Mouse (Mus musculus) forebrain, embryonic 15.5 days (tissue): Measurements from ENCODE around the gene Aagab. TPM values are rescaled to one million over a fixed set of nuclear protein-coding genes. Genes with fewer than 3 reads are reported as not detected.

Experiments used
- ATAC-seq: fragments of 200-750 bp; cut with Nextera tagmentation; replicated peaks from 2 replicates; pipeline ENCODE4 v1.8.0; 2017; ENCODE audit warnings: mild to moderate bottlenecking, moderate TSS enrichment, moderate library complexity
- H3K27ac ChIP-seq: fragments of 300-500 bp; sonication (generic); replicated peaks from 2 replicates; pipeline ENCODE4 v1.5.1; 2015; ENCODE audit warnings: mild to moderate bottlenecking, inconsistent platforms
- H3K27me3 ChIP-seq: fragments of 300-500 bp; sonication (generic); 2 replicates; pipeline ENCODE4 v1.6.1; 2015; ENCODE audit warnings: inconsistent platforms
- H3K36me3 ChIP-seq: fragments of 300-500 bp; sonication (generic); 2 replicates; pipeline ENCODE4 v1.6.1; 2015; ENCODE audit warnings: mild to moderate bottlenecking, inconsistent platforms
- H3K4me1 ChIP-seq: fragments of 300-500 bp; sonication (generic); 2 replicates; pipeline ENCODE4 v1.6.1; 2015; ENCODE audit warnings: inconsistent platforms
- H3K4me2 ChIP-seq: fragments of 300-500 bp; sonication (generic); replicated peaks from 2 replicates; pipeline ENCODE4 v1.6.1; 2015; ENCODE audit warnings: mild to moderate bottlenecking, inconsistent platforms
- H3K4me3 ChIP-seq: fragments of 300-500 bp; sonication (generic); 2 replicates; pipeline ENCODE4 v1.5.1; 2015; ENCODE audit warnings: mild to moderate bottlenecking, inconsistent platforms
- H3K9ac ChIP-seq: fragments of 300-500 bp; sonication (generic); replicated peaks from 2 replicates; pipeline ENCODE4 v1.6.1; 2015; ENCODE audit warnings: mild to moderate bottlenecking, inconsistent platforms
- H3K9me3 ChIP-seq: fragments of 300-500 bp; sonication (generic); 2 replicates; pipeline ENCODE4 v1.6.1; 2016; ENCODE audit warnings: inconsistent platforms
- WGBS: fragments of 180-500 bp; shearing (Covaris S2); methylation state at CpG from one replicate; pipeline ENCODE4 v1.1.7; 2015; ENCODE audit warnings: mixed read lengths; 5-methylcytosine and 5-hydroxymethylcytosine counted together
- polyA plus RNA-seq: library from polyadenylated mRNA; unstranded; fragments of >200 nt; fragmentation: Nextera tagmentation; extraction: Ambion mirVana; gene quantifications from 2 replicates; pipeline ENCODE4 v1.2.1, GENCODE M21; 2015

Aagab gene
- polyA plus RNA-seq, 1 experiment from 2014 or later = 56.6 TPM

DNA sequence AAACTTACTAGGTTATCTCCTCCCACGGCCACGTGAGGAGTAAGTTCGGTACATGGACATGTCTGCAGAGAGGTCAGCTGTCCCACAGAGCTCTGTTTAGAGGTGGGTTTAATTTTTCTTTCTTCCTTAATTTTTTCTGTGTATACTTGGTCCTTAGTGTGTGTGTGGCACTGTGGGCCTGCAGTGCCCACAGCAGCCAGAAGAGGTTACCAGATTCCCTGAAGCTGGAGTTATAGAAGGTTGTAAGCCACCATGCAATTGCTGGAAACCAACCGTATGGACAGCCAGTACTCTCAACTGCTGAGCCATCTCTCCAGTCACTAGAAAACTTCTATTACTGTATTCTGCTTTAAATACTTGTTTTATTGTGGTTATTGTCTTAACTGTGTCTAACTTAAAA is 29.6 kb downstream of the Aagab start:
- Histone ChIP-seq H3K4me2 (no peak overlapping the region), H3K36me3 (peaks cover 7% of the 10 kb centered on the region; the same call in 1 of the 2 replicates), H3K9me3 (no peaks in the 10 kb centered on the region), H3K4me1 (peaks cover 13% of the 10 kb centered on the region), H3K27ac (no peak overlapping the region), H3K9ac (no peak overlapping the region), H3K27me3 (no peaks in the 10 kb centered on the region), H3K4me3 (no peak overlapping the region)
- 75% methylated on average over 4 of the region's 4 CpGs for WGBS
- ATAC-seq = no peak

GRCm38 (mm10) chr9:63632924-63633323 is 30.5 kb downstream of the Aagab start:
- ATAC-seq = no peak
- no peaks in the 10 kb centered on the region for H3K9me3 ChIP-seq
- H3K9ac ChIP-seq = no peak overlapping the region
- peaks cover 9% of the 10 kb centered on the region; the same call in 1 of the 2 replicates for H3K36me3 ChIP-seq
- H3K27ac ChIP-seq = no peak overlapping the region
- H3K4me1 ChIP-seq = peaks cover 13% of the 10 kb centered on the region
- no peak overlapping the region for H3K4me2 ChIP-seq
- H3K4me3 ChIP-seq = no peak overlapping the region
- 18% methylated on average over 11 of the region's 11 CpGs for WGBS
- H3K27me3 ChIP-seq = no peaks in the 10 kb centered on the region

- Histone ChIP-seq H3K4me2 (no peak overlapping the region), H3K27me3 (no peaks in the 10 kb centered on the region), H3K4me1 (peaks cover 13% of the 10 kb centered on the region), H3K27ac (no peak overlapping the region), H3K9me3 (no peaks in the 10 kb centered on the region), H3K4me3 (no peak overlapping the region), H3K36me3 (peaks cover 9% of the 10 kb centered on the region; the same call in 1 of the 2 replicates), H3K9ac (no peak overlapping the region)
- no peak for ATAC-seq
- WGBS = 48% methylated on average over 7 of the region's 7 CpGs
These were observed 30.9 kb downstream of the Aagab start for GRCm38 (mm10) chr9:63633334-63633733.

GRCm38 (mm10) chr9:63636113-63636512 is 33.7 kb downstream of the Aagab start:
- ATAC-seq = no peak
- H3K4me2 ChIP-seq = no peak overlapping the region
- no peaks in the 10 kb centered on the region for H3K9me3 ChIP-seq
- H3K27me3 ChIP-seq = no peaks in the 10 kb centered on the region
- peaks cover 4% of the 10 kb centered on the region; the same call in 1 of the 2 replicates for H3K36me3 ChIP-seq
- H3K4me3 ChIP-seq = no peak overlapping the region
- H3K27ac ChIP-seq = no peak overlapping the region
- no peak overlapping the region for H3K9ac ChIP-seq
- H3K4me1 ChIP-seq = peaks cover 13% of the 10 kb centered on the region
- WGBS = 58% methylated on average over 7 of the region's 7 CpGs

DNA sequence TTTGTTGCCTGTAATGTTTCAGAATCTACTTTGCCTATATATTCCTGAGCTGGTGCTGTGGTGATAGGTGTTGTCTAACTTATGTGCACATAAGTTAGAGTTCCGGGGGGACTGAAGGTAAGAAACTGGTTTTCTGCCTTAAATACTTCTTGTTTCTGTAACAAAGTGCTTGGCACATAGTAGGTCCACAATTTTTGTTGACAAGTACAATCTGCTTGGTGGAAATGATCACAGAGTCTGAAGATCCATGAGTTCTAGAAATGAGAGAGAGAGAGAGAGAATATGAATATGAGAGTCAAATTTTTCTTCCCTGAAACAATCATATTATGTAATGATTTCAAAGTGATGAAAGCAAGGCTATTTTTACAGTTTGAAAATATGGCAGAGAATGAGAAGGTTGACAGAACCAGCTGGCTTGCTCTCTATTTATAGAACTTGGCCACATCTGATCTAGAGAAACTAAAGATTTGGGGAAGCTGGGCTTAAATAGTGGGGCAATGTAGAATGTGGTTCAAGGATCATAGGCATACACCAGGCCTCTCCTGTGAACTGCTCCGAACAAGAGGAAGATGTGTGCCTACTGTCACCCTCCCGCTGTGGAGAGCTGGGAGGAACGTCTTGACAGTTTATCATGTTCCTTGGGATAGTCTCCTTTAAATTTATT is 39.7 kb downstream of the Aagab start:
- 91% methylated on average over 4 of the region's 4 CpGs for WGBS
- Histone ChIP-seq H3K4me2 (no peak overlapping the region), H3K27me3 (no peaks in the 10 kb centered on the region), H3K27ac (no peak overlapping the region), H3K9me3 (no peaks in the 10 kb centered on the region), H3K9ac (no peak overlapping the region), H3K36me3 (peaks cover 6% of the 10 kb centered on the region), H3K4me1 (no peaks in the 10 kb centered on the region), H3K4me3 (no peak overlapping the region)
- ATAC-seq = no peak

DNA sequence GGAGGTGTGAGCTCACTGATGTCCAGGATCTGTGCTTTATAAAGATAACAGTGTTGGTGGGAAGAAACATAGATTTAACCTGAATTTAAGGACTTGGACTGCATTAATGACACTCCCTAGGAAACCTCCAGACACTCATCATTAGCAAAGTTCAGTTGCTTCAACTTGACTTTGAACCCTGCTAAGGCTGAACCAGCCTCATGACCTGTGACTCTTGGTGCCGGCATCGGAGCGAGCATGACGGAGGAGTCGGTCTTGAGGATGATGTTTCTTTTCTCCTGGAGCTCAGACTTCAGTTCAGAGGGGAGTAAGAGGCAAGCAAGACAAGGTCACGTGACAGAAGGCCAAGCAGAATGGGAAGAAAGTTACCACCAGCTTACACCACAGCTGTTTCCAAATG is 41.6 kb downstream of the Aagab start:
- H3K27me3 ChIP-seq = no peaks in the 10 kb centered on the region
- no peak overlapping the region for H3K4me3 ChIP-seq
- H3K4me1 ChIP-seq = no peaks in the 10 kb centered on the region
- H3K9ac ChIP-seq = no peak overlapping the region
- peaks cover 4% of the 10 kb centered on the region; the same call in 1 of the 2 replicates for H3K36me3 ChIP-seq
- 95% methylated on average over 6 of the region's 6 CpGs for WGBS
- ATAC-seq = no peak
- H3K4me2 ChIP-seq = no peak overlapping the region
- no peaks in the 10 kb centered on the region for H3K9me3 ChIP-seq
- H3K27ac ChIP-seq = no peak overlapping the region

- no peak overlapping the region for H3K27ac ChIP-seq
These were observed 42.6 kb downstream of the Aagab start for GRCm38 (mm10) chr9:63645084-63645483.

DNA sequence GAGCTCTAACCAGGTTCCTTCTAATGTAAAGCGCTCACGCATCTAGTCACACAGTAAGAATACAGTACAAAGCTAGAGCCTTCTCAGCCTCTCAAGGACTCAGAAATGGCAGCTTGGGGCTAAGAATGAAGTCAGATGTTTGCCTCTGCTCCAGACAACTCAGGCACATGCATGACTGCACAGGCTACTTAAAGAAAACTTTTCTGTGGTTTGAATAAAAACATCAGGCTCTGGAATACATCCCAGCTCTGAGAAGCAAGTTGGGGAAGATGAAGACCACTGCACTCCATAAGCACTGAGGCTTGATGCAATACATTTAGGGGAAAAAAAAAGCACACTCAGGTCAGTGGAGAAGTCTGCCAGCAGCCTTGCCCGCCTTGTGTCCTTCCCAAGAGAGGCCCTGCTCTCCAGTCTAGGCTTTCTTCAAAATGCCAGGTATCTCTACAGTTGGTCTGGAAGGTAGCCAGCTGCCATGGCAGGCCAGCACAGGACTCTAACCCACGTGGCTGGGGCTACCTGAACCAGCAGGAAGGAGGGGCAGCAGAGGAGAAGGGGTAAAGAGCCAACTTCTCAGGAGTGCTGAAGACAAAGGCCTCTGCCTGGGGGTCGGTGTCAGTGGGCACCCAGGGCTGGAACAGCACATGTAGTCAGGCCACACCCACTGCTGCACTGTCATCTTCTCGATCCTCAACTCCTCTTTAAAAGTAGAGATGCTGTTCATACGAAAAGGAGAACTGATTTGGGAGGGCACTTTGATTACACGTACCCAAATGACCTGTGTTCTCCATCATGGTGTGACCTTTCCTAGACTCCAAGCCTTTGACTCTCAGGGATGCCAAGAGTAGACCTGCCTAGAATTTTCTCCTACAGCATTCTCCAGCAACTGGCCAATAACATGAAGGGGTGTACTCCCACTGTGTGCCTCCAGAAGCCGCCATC is 45.4 kb downstream of the Aagab start:
- Histone ChIP-seq H3K36me3 (peaks cover 4% of the 10 kb centered on the region; the same call in 1 of the 2 replicates), H3K4me3 (no peak overlapping the region), H3K4me1 (peaks cover 7% of the 10 kb centered on the region; the same call in 1 of the 2 replicates), H3K27me3 (no peaks in the 10 kb centered on the region), H3K4me2 (no peak overlapping the region), H3K9ac (no peak overlapping the region), H3K9me3 (no peaks in the 10 kb centered on the region), H3K27ac (no peak overlapping the region)
- 76% methylated on average over 9 of the region's 9 CpGs for WGBS
- ATAC-seq = no peak

More at GRCm38 (mm10) chr9:63645084-63645483, 42.6 kb downstream of the Aagab start:
- Histone ChIP-seq H3K36me3 (peaks cover 4% of the 10 kb centered on the region; the same call in 1 of the 2 replicates), H3K9ac (no peak overlapping the region), H3K27me3 (no peaks in the 10 kb centered on the region), H3K9me3 (no peaks in the 10 kb centered on the region), H3K4me3 (no peak overlapping the region), H3K4me2 (no peak overlapping the region), H3K4me1 (no peaks in the 10 kb centered on the region)
- WGBS = 85% methylated on average over 8 of the region's 8 CpGs
- no peak for ATAC-seq

DNA sequence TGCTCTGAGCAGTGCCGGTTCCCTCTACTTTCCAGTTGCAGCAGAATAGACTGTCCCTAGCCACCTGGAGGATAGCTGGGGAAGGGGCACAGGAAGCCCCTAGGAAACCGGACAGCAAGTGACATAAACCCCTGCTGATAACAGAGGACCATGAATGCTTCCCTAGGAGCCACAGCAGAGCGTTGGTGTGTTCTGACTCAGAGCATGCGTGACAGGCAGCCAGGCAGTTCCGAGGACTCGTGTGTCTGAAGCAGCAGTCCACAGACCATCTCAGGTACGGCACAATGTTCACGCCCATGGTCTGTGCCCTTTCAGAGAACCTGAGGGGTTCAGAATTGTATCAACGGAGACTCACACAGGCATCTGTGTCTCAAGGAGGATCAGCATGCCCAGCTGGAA is 46.1 kb downstream of the Aagab start:
- H3K9ac ChIP-seq = no peak overlapping the region
- H3K36me3 ChIP-seq = no peaks in the 10 kb centered on the region
- H3K4me2 ChIP-seq = no peak overlapping the region
- no peak for ATAC-seq
- H3K4me1 ChIP-seq = peaks cover 13% of the 10 kb centered on the region
- WGBS = 84% methylated on average over 9 of the region's 9 CpGs
- H3K4me3 ChIP-seq = no peak overlapping the region
- no peaks in the 10 kb centered on the region for H3K27me3 ChIP-seq
- no peaks in the 10 kb centered on the region for H3K9me3 ChIP-seq
- no peak overlapping the region for H3K27ac ChIP-seq

- H3K9me3 ChIP-seq = no peaks in the 10 kb centered on the region
- WGBS = 90% methylated on average over 8 of the region's 8 CpGs
These were observed 47.5 kb downstream of the Aagab start for GRCm38 (mm10) chr9:63649841-63650545.

DNA sequence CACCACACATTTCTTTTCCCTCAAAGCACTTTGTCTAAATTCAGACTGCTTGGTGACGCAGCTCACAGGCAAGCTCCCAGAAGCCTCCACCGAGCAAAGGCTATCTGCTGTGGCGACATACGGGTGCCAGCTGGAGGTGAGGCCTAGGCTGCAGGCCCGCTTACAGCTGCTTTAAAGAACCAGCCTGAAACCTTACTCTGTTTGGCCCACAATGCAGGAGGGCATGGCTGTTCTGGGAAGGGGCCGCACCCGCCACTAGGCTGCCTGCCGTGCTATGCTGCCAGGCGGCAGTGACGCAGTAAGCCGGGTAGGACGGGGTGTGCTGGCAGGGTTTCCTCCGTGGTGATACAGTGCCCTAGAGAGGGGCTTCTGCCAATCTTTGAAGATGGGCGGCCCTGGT is 48.4 kb downstream of the Aagab start:
- Histone ChIP-seq H3K36me3 (no peaks in the 10 kb centered on the region), H3K27ac (no peak overlapping the region), H3K4me1 (peaks cover 21% of the 10 kb centered on the region), H3K4me3 (no peak overlapping the region), H3K9me3 (no peaks in the 10 kb centered on the region), H3K9ac (no peak overlapping the region), H3K27me3 (no peaks in the 10 kb centered on the region), H3K4me2 (no peak overlapping the region)
- 84% methylated on average over 14 of the region's 14 CpGs for WGBS
- peak; percentile 30; the same call in 1 of the 2 replicates for ATAC-seq

More at GRCm38 (mm10) chr9:63649841-63650545, 47.5 kb downstream of the Aagab start:
- Histone ChIP-seq H3K36me3 (no peaks in the 10 kb centered on the region), H3K4me2 (no peak overlapping the region), H3K27ac (no peak overlapping the region), H3K9ac (no peak overlapping the region), H3K4me3 (no peak overlapping the region), H3K4me1 (peaks cover 21% of the 10 kb centered on the region), H3K27me3 (no peaks in the 10 kb centered on the region)
- ATAC-seq = no peak

- WGBS = 81% methylated on average over 11 of the region's 11 CpGs
- H3K4me1 ChIP-seq = peaks cover 21% of the 10 kb centered on the region
These were observed 49.1 kb downstream of the Aagab start for GRCm38 (mm10) chr9:63651594-63651993.

More at GRCm38 (mm10) chr9:63651594-63651993, 49.1 kb downstream of the Aagab start:
- Histone ChIP-seq H3K27me3 (no peaks in the 10 kb centered on the region), H3K9ac (no peak overlapping the region), H3K4me2 (no peak overlapping the region), H3K4me3 (no peak overlapping the region), H3K9me3 (no peaks in the 10 kb centered on the region), H3K27ac (no peak overlapping the region), H3K36me3 (no peaks in the 10 kb centered on the region)
- no peak for ATAC-seq
